Mouse (Mus musculus) small intestine, adult 2 months (tissue): ENCODE measurements around the gene Mall.

ENCODE experiments used
- CTCF ChIP-seq: fragments of 200-500 bp; IDR thresholded peaks from 2 replicates; pipeline ENCODE4 v1.5.1; 2012; ENCODE audit warnings: low read depth, mild to moderate bottlenecking, control low read depth, inconsistent platforms, low read length, moderate library complexity, mixed read lengths; ENCODE audit not compliant: insufficient replicate concordance, insufficient read length; ENCODE audit errors: extremely low read depth
- POLR2A ChIP-seq: fragments of 200-500 bp; IDR thresholded peaks from 2 replicates; pipeline ENCODE4 v1.6.1; 2012; ENCODE audit warnings: low read depth, mild to moderate bottlenecking, control low read depth, inconsistent platforms, low read length, moderate library complexity

DNA sequence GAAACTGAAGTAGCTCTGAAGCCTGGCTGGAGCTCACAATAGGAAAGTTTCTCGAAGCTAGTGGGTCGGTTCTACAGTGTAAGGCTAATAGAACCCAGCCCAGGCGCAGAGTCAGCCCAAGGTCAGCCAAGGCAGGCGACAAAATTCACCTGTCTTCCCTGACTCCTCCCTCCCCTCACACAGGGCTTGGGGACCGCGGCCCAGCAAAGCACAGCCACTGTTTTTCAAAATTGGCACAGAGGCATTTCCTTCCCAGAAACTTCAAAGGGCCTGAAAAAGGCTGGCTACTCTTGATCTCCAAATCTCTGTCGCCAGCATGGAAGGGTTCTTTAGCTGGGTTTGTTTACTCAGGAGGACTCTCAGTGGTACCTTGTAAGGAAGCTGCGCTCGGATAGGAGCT, 74.3 kb downstream of the Mall start:
- TF ChIP-seq POLR2A, result no peak
- TF ChIP-seq CTCF, result no peak
